Mouse (Mus musculus): ENCODE results near the gene Osbpl7.

The Osbpl7 gene

GRCm38 (mm10) chr11:97036141-97036540 lies 14.3 kb upstream of the Osbpl7 start:
- in situ Hi-C loops (cut with MboI, MseI), result no loop called here

- in situ Hi-C loops (cut with MboI, MseI), result no loop called here
These were observed 11.5 kb upstream of the Osbpl7 start for GRCm38 (mm10) chr11:97038881-97039280.

- in situ Hi-C loops (cut with MboI, MseI), result no loop called here
These were observed 10.0 kb upstream of the Osbpl7 start for GRCm38 (mm10) chr11:97040301-97041021.

- in situ Hi-C loops (cut with MboI, MseI), result no loop called here
These were observed 9.2 kb upstream of the Osbpl7 start, which contains the start of the genes Lrrc46 and Mrpl10 for GRCm38 (mm10) chr11:97041022-97041899. TSS of gene Lrrc46 (minus strand) at chr11:97041407. TSS of gene Mrpl10 (plus strand) at chr11:97041560.

- in situ Hi-C loops (cut with MboI, MseI), result no loop called here
These were observed 5.5 kb upstream of the Osbpl7 start for GRCm38 (mm10) chr11:97044902-97045301.

GRCm38 (mm10) chr11:97045861-97046260 lies 4.6 kb upstream of the Osbpl7 start:
- in situ Hi-C loops (cut with MboI, MseI), result no loop called here

GRCm38 (mm10) chr11:97048090-97048650 lies 2.3 kb upstream of the Osbpl7 start:
- in situ Hi-C loops (cut with MboI, MseI), result no loop called here

GRCm38 (mm10) chr11:97049492-97050085 lies 839 bp upstream of the Osbpl7 start:
- in situ Hi-C loops (cut with MboI, MseI), result no loop called here

- in situ Hi-C loops (cut with MboI, MseI), result no loop called here
These were observed 637 bp downstream of the Osbpl7 start for GRCm38 (mm10) chr11:97050944-97051586.

- in situ Hi-C loops (cut with MboI, MseI), result no loop called here
These were observed 1.8 kb downstream of the Osbpl7 start for GRCm38 (mm10) chr11:97052219-97052646.

- in situ Hi-C loops (cut with MboI, MseI), result no loop called here
These were observed 13.0 kb downstream of the Osbpl7 start for GRCm38 (mm10) chr11:97063274-97063920.

GRCm38 (mm10) chr11:97063921-97064295 lies 13.5 kb downstream of the Osbpl7 start:
- in situ Hi-C loops (cut with MboI, MseI), result no loop called here

GRCm38 (mm10) chr11:97065538-97066295 lies 15.3 kb downstream of the Osbpl7 start:
- in situ Hi-C loops (cut with MboI, MseI), result no loop called here

GRCm38 (mm10) chr11:97066656-97067360 lies 16.4 kb downstream of the Osbpl7 start:
- in situ Hi-C loops (cut with MboI, MseI), result no loop called here

- in situ Hi-C loops (cut with MboI, MseI), result no loop called here
These were observed 18.9 kb downstream of the Osbpl7 start for GRCm38 (mm10) chr11:97069333-97069732.

- in situ Hi-C loops (cut with MboI, MseI), result no loop called here
These were observed 19.3 kb downstream of the Osbpl7 start for GRCm38 (mm10) chr11:97069770-97070169.

- in situ Hi-C loops (cut with MboI, MseI), result no loop called here
These were observed 20.7 kb downstream of the Osbpl7 start for GRCm38 (mm10) chr11:97071129-97071528.

- in situ Hi-C loops (cut with MboI, MseI), result no loop called here
These were observed 22.1 kb downstream of the Osbpl7 start for GRCm38 (mm10) chr11:97072533-97072932.

GRCm38 (mm10) chr11:97074235-97074634 lies 23.8 kb downstream of the Osbpl7 start:
- in situ Hi-C loops (cut with MboI, MseI), result no loop called here

Data from regulatory T cell (primary cell).